Mouse (Mus musculus) erythroblast, embryonic 14.5 days (primary cell): ENCODE results near the gene Bbx.

Experiments used
- GATA1 ChIP-seq: IDR thresholded peaks from 2 replicates; pipeline ENCODE4 v1.6.1; 2012; ENCODE audit warnings: low read length, inconsistent platforms, mixed read lengths
- TAL1 ChIP-seq: IDR thresholded peaks from 3 replicates; pipeline ENCODE4 v1.6.1; 2012; ENCODE audit warnings: low read length, inconsistent platforms, mixed read lengths

- TF ChIP-seq GATA1 (no peak), TAL1 (no peak)
Measured at GRCm38 (mm10) chr16:50445014-50445413, 12.8 kb upstream of the Bbx start.
